Comparison of ENCODE assay signal across 14 mouse cellular contexts in the genomic region with DNA sequence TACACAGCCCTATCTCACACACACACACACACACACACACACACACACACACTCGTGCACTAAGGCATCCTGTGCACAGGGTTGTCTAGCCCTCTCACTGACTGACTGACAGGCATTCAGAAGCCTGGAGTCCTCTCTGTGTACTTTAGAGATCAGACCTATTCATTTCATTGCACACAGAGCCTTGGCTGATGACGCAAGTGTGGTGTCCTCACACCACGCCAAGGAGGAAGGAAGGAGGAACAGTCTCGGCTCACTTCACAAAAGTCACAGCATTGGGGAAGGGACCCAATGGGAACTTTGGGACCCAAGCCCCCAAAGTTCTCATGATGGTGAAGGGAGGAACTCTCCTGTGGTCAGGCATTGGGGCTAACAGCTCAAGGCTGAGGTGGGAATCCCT. TPM values are rescaled to one million over a fixed set of nuclear protein-coding genes. Genes with fewer than 3 reads are reported as not detected.
DNase-seq lines count a peak whose midpoint lies in the region; ATAC-seq and TF ChIP-seq lines count a peak whose summit lies in the region.
"Had no signal": no experiment of that assay in that cellular context is flagged by ENCODE, and none has a peak within 500 bp of the region (broad histone marks: within the 10 kb centered on the region; RNA-seq: fewer than 3 reads in every experiment).

No protein-coding gene starts in this region.

- TF ChIP-seq POLR2A in liver, adult 2 months (IDR thresholded peaks at IDR 0.05; ENCODE audit: extremely low read depth, insufficient read depth, low read length): no peak

- peaks cover 12% of the 10 kb centered on the region for H3K36me3 ChIP-seq in liver, adult 2 months (ENCODE audit: control insufficient read depth, insufficient read depth, low read length)
- 0 out of 2 replicates have a peak, but pooled peaks cover 3% of the 10 kb centered on the region for H3K36me3 ChIP-seq in liver, embryonic 12.5 days
- H3K36me3 ChIP-seq in megakaryocyte, embryonic 14.5 days (replicated peaks; ENCODE audit: low read length): peaks cover 15% of the 10 kb centered on the region
- H3K36me3 ChIP-seq: forebrain, embryonic 15.5 days had no signal

- no peak for ATAC-seq in liver, embryonic 12.5 days
- ATAC-seq: forebrain, embryonic 15.5 days had no signal

- no peak overlapping the region for H3K27ac ChIP-seq in liver, adult 2 months (replicated peaks; ENCODE audit: insufficient read depth, low read depth, low read length)
- H3K27ac ChIP-seq in liver, embryonic 12.5 days: no peak overlapping the region
- H3K27ac ChIP-seq: forebrain, embryonic 15.5 days; limb, embryonic 12.5 days; midbrain, embryonic 12.5 days had no signal

- no peak overlapping the region for H3K4me2 ChIP-seq in liver, embryonic 12.5 days
- H3K4me2 ChIP-seq: forebrain, embryonic 15.5 days; limb, embryonic 12.5 days had no signal

- no peak overlapping the region for H3K9ac ChIP-seq in liver, adult 2 months (ENCODE audit: low read depth, low read length)
- no peak overlapping the region for H3K9ac ChIP-seq in liver, embryonic 12.5 days
- H3K9ac ChIP-seq: forebrain, embryonic 15.5 days; limb, embryonic 12.5 days; midbrain, embryonic 12.5 days had no signal

- H3K79me2 ChIP-seq in liver, adult 2 months (ENCODE audit: control insufficient read depth, insufficient read depth, low read length): no peaks in the 10 kb centered on the region

- intact Hi-C loops in gastrocnemius, postnatal 14 days (cut with DNase I; ENCODE audit: low total_unique reads): no loop called here

- H3K4me1 ChIP-seq in liver, adult 2 months (ENCODE audit: control insufficient read depth, insufficient read depth, low read length): peaks cover 3% of the 10 kb centered on the region; the same call in 1 of the 2 replicates
- peaks cover 28% of the 10 kb centered on the region for H3K4me1 ChIP-seq in liver, embryonic 12.5 days
- peaks cover 26% of the 10 kb centered on the region for H3K4me1 ChIP-seq in megakaryocyte, embryonic 14.5 days

- 66% methylated on average over 4 of the region's 4 CpGs for WGBS in liver, adult 2 months
- WGBS in liver, embryonic 12.5 days (ENCODE audit: insufficient replicate concordance): 32% methylated on average over 4 of the region's 4 CpGs

- H3K27me3 ChIP-seq in liver, adult 2 months (ENCODE audit: control insufficient read depth, insufficient read depth, low read length): no peaks in the 10 kb centered on the region
- H3K27me3 ChIP-seq in liver, embryonic 12.5 days (replicated peaks): no peaks in the 10 kb centered on the region; the same call in 1 of the 2 replicates
- peaks cover 31% of the 10 kb centered on the region for H3K27me3 ChIP-seq in megakaryocyte, embryonic 14.5 days (replicated peaks)
- H3K27me3 ChIP-seq: forebrain, embryonic 15.5 days; limb, embryonic 12.5 days had no signal

- peak; percentile 1 for DNase-seq in gastrocnemius, postnatal 10 days
- DNase-seq in gastrocnemius, postnatal 14 days: no peak
- no peak for DNase-seq in liver, adult 2 months (ENCODE audit: extremely low read depth, low read depth, low spot score)
- peak; percentile 47 to 54 for DNase-seq in kidney, postnatal 36 days
- DNase-seq in thymus, postnatal 10 days (ENCODE audit: low spot score in 2 of 2): no peak
- no peak for DNase-seq in ovary, postnatal 14 days (ENCODE audit: low spot score)
- DNase-seq: cerebellum, postnatal 14 days; retina, postnatal 1 day; thymus, postnatal 36 days had no signal

- no peak for TF ChIP-seq CTCF in liver, adult 2 months (IDR thresholded peaks at IDR 0.05; ENCODE audit: low read depth, low read length)

- H3K4me3 ChIP-seq in liver, adult 2 months (ENCODE audit: insufficient read depth, low read depth, low read length): peak overlapping the region; percentile 57
- no peak overlapping the region for H3K4me3 ChIP-seq in liver, embryonic 12.5 days
- peak overlapping the region; percentile 48 for H3K4me3 ChIP-seq in megakaryocyte, embryonic 14.5 days (replicated peaks)
- H3K4me3 ChIP-seq: forebrain, embryonic 15.5 days; limb, embryonic 12.5 days; midbrain, embryonic 12.5 days had no signal

- H3K9me3 ChIP-seq in liver, embryonic 12.5 days (replicated peaks): no peaks in the 10 kb centered on the region
- no peaks in the 10 kb centered on the region for H3K9me3 ChIP-seq in megakaryocyte, embryonic 14.5 days
- H3K9me3 ChIP-seq: forebrain, embryonic 15.5 days; limb, embryonic 12.5 days; midbrain, embryonic 12.5 days had no signal

RNA-seq across cellular contexts. Expression of a gene that starts 1.9 kb away (rescaled TPM):
- total RNA-seq in gastrocnemius, postnatal 10 days (2021): 10 to 100 TPM; 17.4 to 22.2 TPM
- 10 to 100 TPM; 18.8 to 22.8 TPM for total RNA-seq in gastrocnemius, postnatal 14 days (2021)
- total RNA-seq in liver, adult 2 months (2014; rRNA removed): 101 and 110 TPM in 2 replicates
- 211 and 236 TPM in 2 replicates for polyA plus RNA-seq in liver, adult 2 months (2012; rRNA removed)
- polyA plus RNA-seq in liver, embryonic 12.5 days (2016; fragmentation: Nextera tagmentation; extraction: Ambion mirVana): 14.0 and 14.5 TPM in 2 replicates
- polyA plus RNA-seq in megakaryocyte, embryonic 14.5 days (2012; ENCODE audit: insufficient read depth, low replicate concordance): 2.7 and 9.7 TPM in 2 replicates

RNA-seq across cellular contexts. Expression of a gene that starts 15.6 kb away (rescaled TPM):
- total RNA-seq in gastrocnemius, postnatal 10 days (2021): 10 to 100 TPM; 15.8 to 19.4 TPM
- total RNA-seq in gastrocnemius, postnatal 14 days (2021): 10 to 100 TPM; 17.4 to 20.3 TPM
- total RNA-seq in liver, adult 2 months (2014; rRNA removed): 0.18 and 0.34 TPM in 2 replicates
- polyA plus RNA-seq in liver, adult 2 months (2012; rRNA removed): 0.27 and 0.46 TPM in 2 replicates
- 0.86 and 1.2 TPM in 2 replicates for polyA plus RNA-seq in liver, embryonic 12.5 days (2016; fragmentation: Nextera tagmentation; extraction: Ambion mirVana)
- 11.8 and 25.3 TPM in 2 replicates for polyA plus RNA-seq in megakaryocyte, embryonic 14.5 days (2012; ENCODE audit: insufficient read depth, low replicate concordance)

RNA-seq across cellular contexts. Expression of a gene that starts 33.8 kb away (rescaled TPM):
- total RNA-seq in gastrocnemius, postnatal 10 days (2021): 10 to 100 TPM; 42.0 to 44.9 TPM
- total RNA-seq in gastrocnemius, postnatal 14 days (2021): 10 to 100 TPM; 32.2 to 37.1 TPM
- total RNA-seq in liver, adult 2 months (2014; rRNA removed): 17.9 and 20.8 TPM in 2 replicates
- 17.9 and 22.2 TPM in 2 replicates for polyA plus RNA-seq in liver, adult 2 months (2012; rRNA removed)
- 72.0 and 74.0 TPM in 2 replicates for polyA plus RNA-seq in liver, embryonic 12.5 days (2016; fragmentation: Nextera tagmentation; extraction: Ambion mirVana)
- 8.1 and 39.9 TPM in 2 replicates for polyA plus RNA-seq in megakaryocyte, embryonic 14.5 days (2012; ENCODE audit: insufficient read depth, low replicate concordance)

RNA-seq across cellular contexts. Expression of a gene that starts 35.0 kb away (rescaled TPM):
- total RNA-seq in gastrocnemius, postnatal 10 days (2021): 1 to 10 TPM; 2.1 to 2.8 TPM
- 1 to 10 TPM; 2.7 to 4.0 TPM for total RNA-seq in gastrocnemius, postnatal 14 days (2021)
- under 0.01 and 0.07 TPM in 2 replicates for total RNA-seq in liver, adult 2 months (2014; rRNA removed)
- polyA plus RNA-seq in liver, adult 2 months (2012; rRNA removed): 0.05 TPM in 2 replicates
- polyA plus RNA-seq in liver, embryonic 12.5 days (2016; fragmentation: Nextera tagmentation; extraction: Ambion mirVana): 0.80 and 0.95 TPM in 2 replicates
- 0.70 TPM in 1 of 2 replicates, not detected in the other for polyA plus RNA-seq in megakaryocyte, embryonic 14.5 days (2012; ENCODE audit: insufficient read depth, low replicate concordance)

RNA-seq across cellular contexts. Expression of a gene that starts 35.1 kb away (rescaled TPM):
- under 1 TPM in 1 of 2 experiments, not detected in 1; 0.23 TPM for total RNA-seq in gastrocnemius, postnatal 10 days (2021)
- total RNA-seq in gastrocnemius, postnatal 14 days (2021): under 1 TPM; 0.10 to 0.11 TPM
- not detected in 2 replicates for total RNA-seq in liver, adult 2 months (2014; rRNA removed)
- not detected in 2 replicates for polyA plus RNA-seq in liver, adult 2 months (2012; rRNA removed)
- polyA plus RNA-seq in liver, embryonic 12.5 days (2016; fragmentation: Nextera tagmentation; extraction: Ambion mirVana): 0.05 TPM in 1 of 2 replicates, not detected in the other
- 0.15 TPM in 1 of 2 replicates, not detected in the other for polyA plus RNA-seq in megakaryocyte, embryonic 14.5 days (2012; ENCODE audit: insufficient read depth, low replicate concordance)

Comparison
In these comparisons a context has a peak if more than half of its experiments do, and no peak if none do; other contexts are left out.
1. DNase-seq: peak in gastrocnemius, postnatal 10 days (single experiment) and kidney, postnatal 36 days (2 of 2); none in gastrocnemius, postnatal 14 days (single experiment), liver, adult 2 months (single experiment), thymus, postnatal 10 days (0 of 2) and ovary, postnatal 14 days (single experiment).
2. RNA of a gene that starts 15.6 kb away (total RNA-seq): 17.4 to 20.3 TPM in gastrocnemius, postnatal 14 days and 15.8 to 19.4 TPM in gastrocnemius, postnatal 10 days; 0.18 to 0.34 TPM in liver, adult 2 months; every median in the first group is over 10 times any median in the second.